Mouse (Mus musculus): ENCODE measurements around the gene Nav2. TPM values are rescaled to one million over a fixed set of nuclear protein-coding genes. Genes with fewer than 3 reads are reported as not detected.
A peak's percentile ranks its signal among the peaks of the same experiment; 100 is the strongest.

Nav2 gene
- polyA plus RNA-seq, 1 experiment from 2014 or later, result 6.0 TPM

- TF ChIP-seq EP300 (optimal IDR thresholded peaks at IDR 0.05) (no peak), CTCF (IDR thresholded peaks at IDR 0.05; ENCODE audit: low read depth) (no peak)
- H3K4me3 ChIP-seq (ENCODE audit: low read depth, low read length), result no peak overlapping the region
- H3K9ac ChIP-seq (ENCODE audit: low read length), result no peak overlapping the region
- no peaks in the 10 kb centered on the region for H3K4me1 ChIP-seq (replicated peaks; ENCODE audit: control insufficient read depth, insufficient read depth)
- H3K27me3 ChIP-seq (ENCODE audit: control insufficient read depth, insufficient read depth, low read length), result no peaks in the 10 kb centered on the region
- no peaks in the 10 kb centered on the region for H3K9me3 ChIP-seq (ENCODE audit: control insufficient read depth, low read length)
- no peak overlapping the region for H3K4me2 ChIP-seq (replicated peaks; ENCODE audit: low read depth)
- H3K27ac ChIP-seq (replicated peaks), result no peak overlapping the region
- peaks cover 24% of the 10 kb centered on the region for H3K36me3 ChIP-seq (ENCODE audit: control insufficient read depth, insufficient read depth, low read length)
- 84% methylated on average over 3 of the region's 3 CpGs for WGBS
- no peak for DNase-seq (ENCODE audit: low spot score)
- ATAC-seq (ENCODE audit: low FRiP score, low TSS enrichment), result no peak
Observed at GRCm38 (mm10) chr7:49597776-49598175, 689.3 kb downstream of the Nav2 start.

- H3K4me3 ChIP-seq (ENCODE audit: low read depth, low read length), result no peak overlapping the region
- H3K4me1 ChIP-seq (replicated peaks; ENCODE audit: control insufficient read depth, insufficient read depth), result no peaks in the 10 kb centered on the region
- no peaks in the 10 kb centered on the region for H3K27me3 ChIP-seq (ENCODE audit: control insufficient read depth, insufficient read depth, low read length)
- WGBS, result 91% methylated on average over 13 of the region's 13 CpGs
- H3K36me3 ChIP-seq (ENCODE audit: control insufficient read depth, insufficient read depth, low read length), result peaks cover 24% of the 10 kb centered on the region
- TF ChIP-seq EP300 (optimal IDR thresholded peaks at IDR 0.05) (no peak), CTCF (IDR thresholded peaks at IDR 0.05; ENCODE audit: low read depth) (no peak)
- H3K27ac ChIP-seq (replicated peaks), result no peak overlapping the region
- H3K9ac ChIP-seq (ENCODE audit: low read length), result no peak overlapping the region
- no peak overlapping the region for H3K4me2 ChIP-seq (replicated peaks; ENCODE audit: low read depth)
- no peaks in the 10 kb centered on the region for H3K9me3 ChIP-seq (ENCODE audit: control insufficient read depth, low read length)
- ATAC-seq (ENCODE audit: low FRiP score, low TSS enrichment), result no peak
- DNase-seq (ENCODE audit: low spot score), result no peak
Observed at GRCm38 (mm10) chr7:49598225-49598624, 689.7 kb downstream of the Nav2 start.

DNA sequence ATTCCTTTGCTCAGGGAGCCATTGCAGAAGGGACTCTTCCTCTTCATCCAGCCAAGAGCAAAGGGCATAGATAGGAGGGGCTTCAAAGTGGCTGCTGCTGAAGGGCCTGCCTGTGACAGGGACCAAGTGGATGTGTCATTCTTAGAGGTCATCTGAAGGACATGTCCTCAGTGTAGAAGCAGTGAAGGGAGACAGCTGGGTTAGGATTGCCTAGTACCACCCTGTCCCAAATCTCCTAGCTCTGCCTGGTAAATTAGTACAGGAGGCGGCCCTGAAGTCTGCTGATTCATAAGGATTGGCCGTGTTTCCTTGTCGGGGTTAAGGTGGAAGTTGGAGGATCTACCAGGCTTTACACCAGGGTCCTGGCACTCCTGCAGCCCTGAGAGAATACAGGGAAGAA is 691.4 kb downstream of the Nav2 start:
- no peak for TF ChIP-seq CTCF (IDR thresholded peaks at IDR 0.05; ENCODE audit: low read depth)
- TF ChIP-seq EP300 (optimal IDR thresholded peaks at IDR 0.05), result no peak
- Histone ChIP-seq H3K9me3 (ENCODE audit: control insufficient read depth, low read length) (no peaks in the 10 kb centered on the region), H3K9ac (ENCODE audit: low read length) (no peak overlapping the region), H3K4me1 (replicated peaks; ENCODE audit: control insufficient read depth, insufficient read depth) (no peaks in the 10 kb centered on the region), H3K4me3 (ENCODE audit: low read depth, low read length) (no peak overlapping the region), H3K36me3 (ENCODE audit: control insufficient read depth, insufficient read depth, low read length) (peaks cover 17% of the 10 kb centered on the region), H3K4me2 (replicated peaks; ENCODE audit: low read depth) (no peak overlapping the region), H3K27me3 (ENCODE audit: control insufficient read depth, insufficient read depth, low read length) (no peaks in the 10 kb centered on the region), H3K27ac (replicated peaks) (no peak overlapping the region)
- WGBS, result 77% methylated on average over 3 of the region's 3 CpGs
- ATAC-seq (ENCODE audit: low FRiP score, low TSS enrichment), result no peak
- DNase-seq (ENCODE audit: low spot score), result no peak

DNA sequence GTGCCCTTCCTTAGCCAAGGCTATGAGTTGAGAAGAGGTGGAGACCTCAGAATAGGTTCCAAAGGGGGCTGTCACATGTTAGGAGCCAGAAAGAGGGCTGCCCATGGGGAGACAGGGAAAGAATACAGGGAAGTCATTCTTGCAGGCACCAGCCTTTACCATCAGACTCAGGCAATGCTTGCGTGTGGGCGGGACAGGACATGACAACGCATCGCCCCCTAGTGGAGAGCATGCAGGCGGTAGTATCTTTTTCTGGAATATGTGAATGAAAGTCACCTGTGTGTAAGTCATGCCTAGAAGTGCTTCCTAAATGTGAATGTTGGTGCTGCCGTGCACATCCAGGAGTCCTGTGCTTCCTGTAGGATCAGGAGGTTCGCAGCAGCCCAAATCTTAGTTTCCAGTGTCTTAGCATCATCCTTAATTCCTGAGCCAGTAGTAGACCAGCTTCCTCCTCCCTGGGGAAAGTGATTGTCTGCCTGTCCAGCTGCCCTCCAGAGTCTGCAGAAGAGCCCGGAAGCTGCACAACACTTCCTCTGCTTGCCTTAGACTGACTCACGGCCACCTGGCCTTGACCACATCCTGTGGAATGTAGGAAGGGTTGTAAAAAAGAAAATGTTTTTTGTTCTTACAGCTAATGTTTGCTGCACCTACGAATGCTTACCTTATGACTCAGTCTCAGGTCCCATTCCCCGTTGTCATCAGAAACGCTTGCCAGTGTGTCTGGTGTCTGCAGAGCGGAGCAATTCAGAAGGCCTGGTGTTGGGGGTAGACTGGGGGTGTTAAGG is 692.9 kb downstream of the Nav2 start:
- TF ChIP-seq CTCF (IDR thresholded peaks at IDR 0.05; ENCODE audit: low read depth) (peak; percentile 92), EP300 (optimal IDR thresholded peaks at IDR 0.05) (no peak)
- no peaks in the 10 kb centered on the region for H3K4me1 ChIP-seq (replicated peaks; ENCODE audit: control insufficient read depth, insufficient read depth)
- H3K9ac ChIP-seq (ENCODE audit: low read length), result no peak overlapping the region
- peaks cover 17% of the 10 kb centered on the region for H3K36me3 ChIP-seq (ENCODE audit: control insufficient read depth, insufficient read depth, low read length)
- H3K4me2 ChIP-seq (replicated peaks; ENCODE audit: low read depth), result no peak overlapping the region
- 38% methylated on average over 13 of the region's 13 CpGs for WGBS
- H3K4me3 ChIP-seq (ENCODE audit: low read depth, low read length), result no peak overlapping the region
- no peak overlapping the region for H3K27ac ChIP-seq (replicated peaks)
- no peaks in the 10 kb centered on the region for H3K27me3 ChIP-seq (ENCODE audit: control insufficient read depth, insufficient read depth, low read length)
- no peaks in the 10 kb centered on the region for H3K9me3 ChIP-seq (ENCODE audit: control insufficient read depth, low read length)
- DNase-seq (ENCODE audit: low spot score) (peak; percentile 75), ATAC-seq (ENCODE audit: low FRiP score, low TSS enrichment) (peak; percentile 78)

DNA sequence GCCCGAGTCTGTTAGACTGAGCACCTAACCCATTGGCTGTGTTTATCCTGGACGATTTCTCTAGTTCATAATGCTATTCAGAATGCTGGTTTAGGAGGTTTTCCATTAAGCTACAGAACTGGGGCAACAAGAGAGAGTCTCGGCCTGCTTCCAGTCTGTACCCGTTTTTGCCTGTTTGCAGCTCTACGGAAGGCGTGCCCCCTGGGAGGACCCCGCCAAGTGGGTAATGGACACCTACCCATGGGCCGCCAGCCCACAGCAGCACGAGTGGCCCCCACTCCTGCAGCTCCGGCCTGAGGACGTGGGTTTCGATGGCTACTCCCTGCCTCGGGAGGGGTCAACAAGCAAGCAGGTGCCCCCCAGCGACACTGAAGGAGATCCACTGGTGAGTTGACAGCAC is 695.7 kb downstream of the Nav2 start:
- no peaks in the 10 kb centered on the region for H3K9me3 ChIP-seq (ENCODE audit: control insufficient read depth, low read length)
- peaks cover 9% of the 10 kb centered on the region for H3K36me3 ChIP-seq (ENCODE audit: control insufficient read depth, insufficient read depth, low read length)
- no peaks in the 10 kb centered on the region for H3K27me3 ChIP-seq (ENCODE audit: control insufficient read depth, insufficient read depth, low read length)
- ATAC-seq (ENCODE audit: low FRiP score, low TSS enrichment), result no peak
- no peaks in the 10 kb centered on the region for H3K4me1 ChIP-seq (replicated peaks; ENCODE audit: control insufficient read depth, insufficient read depth)
- no peak overlapping the region for H3K4me3 ChIP-seq (ENCODE audit: low read depth, low read length)
- H3K4me2 ChIP-seq (replicated peaks; ENCODE audit: low read depth), result no peak overlapping the region
- WGBS, result 93% methylated on average over 14 of the region's 14 CpGs
- TF ChIP-seq EP300 (optimal IDR thresholded peaks at IDR 0.05) (no peak), CTCF (IDR thresholded peaks at IDR 0.05; ENCODE audit: low read depth) (no peak)
- no peak overlapping the region for H3K9ac ChIP-seq (ENCODE audit: low read length)
- no peak overlapping the region for H3K27ac ChIP-seq (replicated peaks)
- DNase-seq (ENCODE audit: low spot score), result no peak

DNA sequence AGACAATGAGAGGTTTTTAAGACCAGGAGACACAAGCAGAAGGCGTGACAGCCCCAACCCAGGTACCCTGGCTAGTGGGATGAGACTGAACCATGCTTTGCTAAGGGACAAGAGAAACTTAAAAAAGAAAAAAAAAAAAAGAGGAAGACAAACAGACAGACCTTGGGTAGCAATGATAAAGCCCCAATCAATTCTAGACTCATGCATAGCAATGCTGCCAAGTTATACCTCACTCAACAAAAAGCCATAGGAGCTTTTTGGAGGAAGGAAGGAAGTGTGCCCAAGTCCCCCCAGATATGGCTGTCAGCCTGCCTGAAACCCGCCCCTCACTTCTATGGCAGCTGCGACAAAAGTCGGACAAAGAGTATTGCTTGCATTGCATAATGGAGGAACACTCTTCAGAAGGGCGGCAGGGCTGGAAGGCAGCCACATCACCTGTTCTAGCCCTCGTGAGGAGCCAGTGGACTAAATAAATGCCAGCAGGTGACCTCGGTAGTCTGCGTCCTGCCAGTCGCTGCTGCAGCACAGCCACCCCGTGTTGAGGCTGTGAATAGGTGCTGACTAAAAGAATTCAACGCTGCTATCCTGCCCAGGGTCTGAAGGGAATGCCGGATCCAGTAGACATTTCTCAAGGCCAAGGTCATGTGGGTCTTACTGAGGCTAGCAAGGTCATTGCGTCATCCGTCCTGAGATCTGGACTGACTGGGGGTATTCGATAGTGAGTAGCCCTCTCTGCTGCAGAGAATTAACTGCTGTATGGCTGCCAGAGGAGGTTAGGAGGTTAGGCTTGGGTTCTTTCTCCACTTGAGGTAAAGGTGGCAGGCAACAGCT is 696.7 kb downstream of the Nav2 start:
- Histone ChIP-seq H3K4me1 (replicated peaks; ENCODE audit: control insufficient read depth, insufficient read depth) (no peaks in the 10 kb centered on the region), H3K27me3 (ENCODE audit: control insufficient read depth, insufficient read depth, low read length) (no peaks in the 10 kb centered on the region), H3K27ac (replicated peaks) (no peak overlapping the region), H3K36me3 (ENCODE audit: control insufficient read depth, insufficient read depth, low read length) (peaks cover 9% of the 10 kb centered on the region), H3K4me3 (ENCODE audit: low read depth, low read length) (no peak overlapping the region), H3K9me3 (ENCODE audit: control insufficient read depth, low read length) (no peaks in the 10 kb centered on the region), H3K4me2 (replicated peaks; ENCODE audit: low read depth) (no peak overlapping the region), H3K9ac (ENCODE audit: low read length) (no peak overlapping the region)
- 84% methylated on average over 15 of the region's 15 CpGs for WGBS
- ATAC-seq (ENCODE audit: low FRiP score, low TSS enrichment), result no peak
- TF ChIP-seq CTCF (IDR thresholded peaks at IDR 0.05; ENCODE audit: low read depth) (no peak), EP300 (optimal IDR thresholded peaks at IDR 0.05) (no peak)
- DNase-seq (ENCODE audit: low spot score), result no peak
